9 mouse cellular contexts compared by ENCODE assay signal in genomic region chr7:16507284-16507683, GRCm38 (mm10). TPM values are rescaled to one million over a fixed set of nuclear protein-coding genes. Genes with fewer than 3 reads are reported as not detected.
DNase-seq lines count a peak whose midpoint lies in the region; ATAC-seq lines count a peak whose summit lies in the region.
"Had no signal": no experiment of that assay in that cellular context is flagged by ENCODE, and none has a peak within 500 bp of the region (broad histone marks: within the 10 kb centered on the region; RNA-seq: fewer than 3 reads in every experiment).

No protein-coding gene starts in this region.

- no peak overlapping the region for H3K4me2 ChIP-seq in forebrain, embryonic 11.5 days (ENCODE audit: low read depth, low read length, severe bottlenecking)
- no peak overlapping the region for H3K4me2 ChIP-seq in forebrain, embryonic 16.5 days (ENCODE audit: low read length)
- H3K4me2 ChIP-seq: limb, embryonic 12.5 days had no signal

- WGBS in forebrain, embryonic 11.5 days = 29% methylated on average over 3 of the region's 3 CpGs
- 22% methylated on average over 3 of the region's 3 CpGs for WGBS in forebrain, embryonic 16.5 days

- no peaks in the 10 kb centered on the region for H3K27me3 ChIP-seq in forebrain, embryonic 11.5 days (ENCODE audit: control insufficient read depth, insufficient read depth, low read length)
- H3K27me3 ChIP-seq in forebrain, embryonic 16.5 days (replicated peaks; ENCODE audit: control insufficient read depth, insufficient read depth, low read length) = no peaks in the 10 kb centered on the region
- H3K27me3 ChIP-seq: limb, embryonic 12.5 days had no signal

- H3K4me1 ChIP-seq in forebrain, embryonic 11.5 days (replicated peaks; ENCODE audit: control insufficient read depth, insufficient read depth, low read length) = no peaks in the 10 kb centered on the region
- H3K4me1 ChIP-seq in forebrain, embryonic 16.5 days (replicated peaks; ENCODE audit: control insufficient read depth, insufficient read depth, low read length) = no peaks in the 10 kb centered on the region
- H3K4me1 ChIP-seq: limb, embryonic 12.5 days had no signal

- no peak overlapping the region for H3K4me3 ChIP-seq in forebrain, embryonic 11.5 days (ENCODE audit: low read depth, low read length)
- no peak overlapping the region for H3K4me3 ChIP-seq in forebrain, embryonic 16.5 days (replicated peaks; ENCODE audit: low read length)
- H3K4me3 ChIP-seq: limb, embryonic 12.5 days had no signal

- H3K9ac ChIP-seq in forebrain, embryonic 11.5 days (ENCODE audit: low read length) = no peak overlapping the region
- no peak overlapping the region for H3K9ac ChIP-seq in forebrain, embryonic 16.5 days (replicated peaks; ENCODE audit: low read depth, low read length)
- H3K9ac ChIP-seq: limb, embryonic 12.5 days had no signal

- peak; percentile 60 for DNase-seq in forebrain, embryonic 11.5 days (ENCODE audit: low spot score)
- peak; percentile 24 to 38 for DNase-seq in urinary bladder, adult 18-20 months (ENCODE audit: low spot score in 2 of 2)
- no peak for DNase-seq in urinary bladder, adult 2 months (ENCODE audit: low spot score)
- peak; percentile 68 for DNase-seq in induced T-regulatory cell, adult 2 months (ENCODE audit: low read depth)
- peak; percentile 86 for DNase-seq in lung, postnatal 36 days
- DNase-seq in thymus, postnatal 14 days = peak; percentile 76

- 0 out of 2 replicates have a peak, but pooled peaks have one; percentile 24 for ATAC-seq in forebrain, embryonic 11.5 days (replicated peaks; ENCODE audit: low FRiP score)
- no peak for ATAC-seq in forebrain, embryonic 16.5 days
- peak; percentile 91 for ATAC-seq in common myeloid progenitor, adult 5-6 weeks (replicated peaks; ENCODE audit: low read depth, poor library complexity, severe bottlenecking)

- peaks cover 7% of the 10 kb centered on the region for H3K36me3 ChIP-seq in forebrain, embryonic 11.5 days (ENCODE audit: control insufficient read depth, insufficient read depth, low read length)
- H3K36me3 ChIP-seq in forebrain, embryonic 16.5 days (ENCODE audit: control insufficient read depth, insufficient read depth) = peaks cover 17% of the 10 kb centered on the region

- no peaks in the 10 kb centered on the region for H3K9me3 ChIP-seq in forebrain, embryonic 11.5 days (ENCODE audit: control insufficient read depth, low read length)
- no peaks in the 10 kb centered on the region for H3K9me3 ChIP-seq in forebrain, embryonic 16.5 days (ENCODE audit: control insufficient read depth, low read length)
- H3K9me3 ChIP-seq: limb, embryonic 12.5 days had no signal

- no peak overlapping the region for H3K27ac ChIP-seq in forebrain, embryonic 11.5 days (ENCODE audit: low read depth, low read length)
- no peak overlapping the region for H3K27ac ChIP-seq in forebrain, embryonic 16.5 days (ENCODE audit: low read length)
- H3K27ac ChIP-seq: limb, embryonic 12.5 days had no signal

RNA-seq across cellular contexts. Expression of gene Npas1, which starts 29.8 kb away (rescaled TPM):
- polyA plus RNA-seq in forebrain, embryonic 11.5 days (2014; fragmentation: Nextera tagmentation; extraction: Ambion mirVana) = 0.55 and 0.63 TPM in 2 replicates
- polyA plus RNA-seq in forebrain, embryonic 16.5 days (2015; fragmentation: Nextera tagmentation; extraction: Ambion mirVana) = 7.6 and 8.2 TPM in 2 replicates
- 0.10 TPM in 1 of 2 replicates, not detected in the other for polyA plus RNA-seq in urinary bladder, adult 2 months (2012; rRNA removed)
- total RNA-seq in common myeloid progenitor, adult 5-6 weeks (2017) = not detected in 2 replicates

RNA-seq across cellular contexts. Expression of gene Tmem160, which starts 54.7 kb away (rescaled TPM):
- 48.6 and 52.1 TPM in 2 replicates for polyA plus RNA-seq in forebrain, embryonic 11.5 days (2014; fragmentation: Nextera tagmentation; extraction: Ambion mirVana)
- polyA plus RNA-seq in forebrain, embryonic 16.5 days (2015; fragmentation: Nextera tagmentation; extraction: Ambion mirVana) = 65.1 and 66.7 TPM in 2 replicates
- 59.4 and 67.6 TPM in 2 replicates for polyA plus RNA-seq in urinary bladder, adult 2 months (2012; rRNA removed)
- total RNA-seq in common myeloid progenitor, adult 5-6 weeks (2017) = 14.8 and 22.5 TPM in 2 replicates
